Mouse (Mus musculus): ENCODE results near the gene Ptpn20.

The Ptpn20 gene

GRCm38 (mm10) chr14:33678740-33679139 lies 89.7 kb downstream of the Ptpn20 start:
- DNase-seq: no peak

GRCm38 (mm10) chr14:33680621-33681020 lies 91.6 kb downstream of the Ptpn20 start:
- DNase-seq: no peak

GRCm38 (mm10) chr14:33682768-33683167 lies 93.8 kb downstream of the Ptpn20 start:
- DNase-seq: no peak

GRCm38 (mm10) chr14:33683701-33684100 lies 94.7 kb downstream of the Ptpn20 start:
- no peak for DNase-seq

GRCm38 (mm10) chr14:33687444-33688028 lies 98.5 kb downstream of the Ptpn20 start:
- no peak for DNase-seq

- DNase-seq: no peak
Observed at GRCm38 (mm10) chr14:33689044-33689443, 100.0 kb downstream of the Ptpn20 start.
